Mouse (Mus musculus) spleen, postnatal 10 days (tissue): ENCODE measurements around the gene Sptbn4.

Experiments
- DNase-seq, 2 experiments: peaks; one replicate each; pipeline ENCODE4 v3.0.0; 2021 to 2022; ENCODE audit warnings: low spot score in 2 of 2

The Sptbn4 gene

DNA sequence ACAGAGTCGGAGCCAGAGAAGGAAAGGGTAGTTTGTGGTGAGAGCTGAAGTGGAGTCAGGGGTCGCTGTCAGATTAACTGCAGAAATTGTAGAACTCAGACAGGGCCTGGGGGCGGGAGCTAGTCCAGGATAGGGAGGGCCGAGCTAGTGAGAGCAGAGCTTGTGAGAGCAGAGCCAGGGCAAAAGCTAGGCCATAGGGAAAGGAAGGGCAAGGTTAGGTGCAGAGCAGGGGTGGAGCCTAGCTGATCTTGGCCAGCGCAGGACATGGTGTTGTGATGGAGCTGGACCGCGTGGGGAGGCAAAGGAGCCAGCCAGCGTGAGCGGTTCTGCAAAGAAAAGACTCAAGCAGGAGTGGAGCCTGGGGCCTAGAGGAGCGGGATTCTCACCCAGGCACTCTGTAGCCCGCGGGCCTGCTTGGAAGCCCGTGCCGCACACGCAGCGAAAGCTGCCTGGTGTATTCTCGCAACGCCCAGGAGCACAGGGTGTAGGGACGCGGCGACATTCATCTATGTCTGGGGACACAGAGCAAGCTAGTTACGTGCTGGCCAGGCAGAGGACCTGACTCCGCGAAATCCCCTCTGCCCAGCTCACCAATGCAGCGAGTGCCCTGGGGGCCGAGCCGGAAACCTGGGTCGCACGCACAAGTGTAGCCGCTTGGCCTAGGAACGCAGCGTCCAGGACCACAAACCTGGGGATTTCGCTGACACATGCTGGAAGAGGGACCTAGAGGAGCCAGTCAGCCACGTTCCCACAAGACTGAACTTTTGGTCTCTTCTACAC, 121.2 kb downstream of the Sptbn4 start:
- DNase-seq: no peak

DNA sequence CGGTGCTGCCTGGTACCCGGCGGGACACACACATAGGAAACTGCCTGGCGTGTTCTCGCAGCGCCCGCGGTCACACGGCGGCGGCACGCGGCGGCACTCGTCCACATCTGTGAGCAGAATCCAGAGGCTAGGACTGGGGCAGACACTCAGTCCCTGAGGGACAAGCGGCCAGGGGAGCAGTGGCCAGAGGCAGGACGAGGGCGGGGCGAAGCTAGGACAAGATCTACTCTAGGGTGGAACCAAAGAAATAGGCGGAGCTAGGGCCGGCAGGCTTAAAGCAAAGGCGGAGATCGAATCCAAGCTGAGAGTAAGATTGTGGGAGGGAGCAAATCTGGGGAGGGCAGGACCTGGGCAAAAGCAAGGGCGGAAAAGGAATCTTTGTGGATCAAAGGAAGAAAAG, 121.8 kb downstream of the Sptbn4 start:
- no peak for DNase-seq

DNA sequence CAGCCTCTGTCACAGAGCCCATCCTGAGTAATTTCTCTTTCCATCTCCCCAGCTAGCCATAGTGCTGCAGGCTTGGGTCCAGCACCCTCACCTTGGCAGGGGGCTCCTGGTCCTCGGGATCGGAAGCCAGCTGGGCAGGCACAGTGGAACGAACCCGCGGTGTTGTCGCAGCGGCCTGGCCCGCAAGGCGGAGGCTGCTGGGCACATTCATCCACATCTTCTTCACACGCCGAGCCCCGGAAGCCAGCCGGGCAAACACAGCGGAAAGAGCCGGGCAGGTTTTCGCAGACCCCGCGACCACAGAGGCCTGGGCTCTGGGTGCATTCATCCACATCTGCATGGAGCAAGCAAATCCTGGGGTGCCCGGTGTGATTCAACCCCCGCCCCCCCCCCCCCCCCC, 122.6 kb downstream of the Sptbn4 start:
- no peak for DNase-seq

- DNase-seq: no peak
Observed at GRCm38 (mm10) chr7:27324161-27324560, 123.3 kb downstream of the Sptbn4 start.

GRCm38 (mm10) chr7:27323001-27323400, 124.5 kb downstream of the Sptbn4 start:
- no peak for DNase-seq

GRCm38 (mm10) chr7:27322291-27322690, 125.2 kb downstream of the Sptbn4 start:
- no peak for DNase-seq

- no peak for DNase-seq
Observed at GRCm38 (mm10) chr7:27319411-27319810, 128.1 kb downstream of the Sptbn4 start.

GRCm38 (mm10) chr7:27315958-27316357, 131.5 kb downstream of the Sptbn4 start:
- DNase-seq: no peak

DNA sequence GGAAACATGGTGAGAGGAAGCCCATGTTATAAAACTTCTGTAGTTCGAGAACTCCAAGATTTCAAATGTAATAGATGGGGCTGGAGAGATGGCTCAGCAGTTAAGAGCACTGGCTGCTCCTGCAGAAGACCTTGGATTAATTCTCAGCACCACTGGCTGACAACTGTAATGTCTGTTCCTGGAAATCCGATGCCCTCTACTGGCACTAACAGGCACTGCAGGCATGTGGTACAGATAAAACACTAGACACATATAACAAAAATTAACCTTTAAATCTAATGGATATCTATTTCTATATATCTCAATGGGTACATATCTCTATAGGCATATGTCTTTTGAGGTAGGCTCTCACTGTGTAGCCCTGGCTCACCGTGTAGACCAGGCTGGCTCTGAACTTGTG, 133.1 kb downstream of the Sptbn4 start:
- DNase-seq: no peak

DNA sequence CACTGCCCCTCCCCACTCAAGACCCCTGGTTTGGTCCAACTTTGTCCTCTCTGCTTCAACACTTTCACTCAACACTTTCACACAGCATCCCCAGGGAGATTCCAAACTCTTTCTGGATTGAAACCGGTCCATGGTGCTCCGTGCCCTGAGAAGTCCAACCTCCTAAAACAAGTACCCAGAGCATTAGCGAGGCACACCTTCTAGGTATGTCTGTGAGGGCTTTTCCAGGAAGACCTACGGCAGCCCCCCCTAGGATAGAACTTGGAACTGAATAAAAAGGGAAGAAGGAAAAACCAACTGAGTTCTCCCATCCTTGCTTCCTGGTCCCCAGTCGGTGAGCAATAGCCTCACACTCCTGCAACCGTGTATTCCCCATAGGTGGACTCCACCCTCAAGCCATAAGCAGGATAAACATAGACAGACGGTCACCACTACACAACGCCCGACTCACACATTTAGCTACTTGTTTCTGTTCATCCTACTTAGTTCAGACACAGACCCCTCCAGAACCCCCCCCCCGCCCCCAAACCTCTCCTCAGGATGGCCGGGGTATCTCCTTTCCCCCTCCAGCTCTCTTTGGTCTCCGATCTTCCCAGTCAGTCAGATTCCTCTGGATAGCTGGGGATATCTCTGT, 135.7 kb downstream of the Sptbn4 start:
- DNase-seq: no peak

GRCm38 (mm10) chr7:27310996-27311535, 136.4 kb downstream of the Sptbn4 start:
- no peak for DNase-seq

GRCm38 (mm10) chr7:27310306-27310705, 137.2 kb downstream of the Sptbn4 start:
- no peak for DNase-seq

- no peak for DNase-seq
Observed at GRCm38 (mm10) chr7:27309832-27310231, 137.7 kb downstream of the Sptbn4 start.

- no peak for DNase-seq
Observed at GRCm38 (mm10) chr7:27308821-27309549, 138.5 kb downstream of the Sptbn4 start.

DNA sequence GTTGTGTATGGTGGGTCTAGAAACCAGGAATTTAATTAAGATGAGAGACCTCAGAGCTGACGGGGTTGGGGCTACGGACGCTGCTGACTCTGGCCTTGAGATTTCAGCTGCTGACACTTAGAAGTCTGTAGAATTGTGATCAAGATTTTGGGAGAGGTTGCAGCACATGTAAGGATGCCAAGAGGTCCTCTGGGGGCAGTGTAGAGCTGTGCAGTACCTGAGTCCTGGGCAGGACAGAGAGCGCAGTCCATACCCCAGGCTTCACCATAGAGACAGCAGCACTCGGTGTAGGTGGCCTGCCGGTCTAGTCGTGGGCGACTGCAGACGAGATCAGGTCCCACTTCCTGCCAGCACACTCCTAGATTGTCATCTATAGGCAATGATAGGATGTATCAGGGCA, 139.9 kb downstream of the Sptbn4 start:
- no peak for DNase-seq
